Mouse (Mus musculus) splenic B cell, adult 2 months (primary cell): Measurements from ENCODE around the gene Grtp1.
"Not testable (repeated sequence)": the region's sequence is repeated elsewhere in the genome, so short reads cannot be mapped to it uniquely, and the experiment has no call there.

ENCODE experiments used
- DNase-seq: peaks from one replicate; pipeline ENCODE4 v3.0.0-alpha.2; 2011; ENCODE audit warnings: low read depth, low spot score
- H3K27me3 ChIP-seq: 2 replicates; pipeline ENCODE4 v1.6.1; 2012; ENCODE audit warnings: mild to moderate bottlenecking, low read length, moderate library complexity, mixed read lengths; ENCODE audit not compliant: control insufficient read depth, poor library complexity, insufficient read depth, severe bottlenecking
- H3K36me3 ChIP-seq: 2 replicates; pipeline ENCODE4 v1.6.1; 2012; ENCODE audit warnings: mild to moderate bottlenecking, low read length, moderate library complexity, mixed read lengths; ENCODE audit not compliant: control insufficient read depth, poor library complexity, insufficient read depth, severe bottlenecking

Gene Grtp1

GRCm38 (mm10) chr8:13141681-13142080 is 58.7 kb downstream of the Grtp1 start:
- no peak for DNase-seq
- Histone ChIP-seq H3K27me3 (no peaks in the 10 kb centered on the region), H3K36me3 (peaks cover 16% of the 10 kb centered on the region)

DNA sequence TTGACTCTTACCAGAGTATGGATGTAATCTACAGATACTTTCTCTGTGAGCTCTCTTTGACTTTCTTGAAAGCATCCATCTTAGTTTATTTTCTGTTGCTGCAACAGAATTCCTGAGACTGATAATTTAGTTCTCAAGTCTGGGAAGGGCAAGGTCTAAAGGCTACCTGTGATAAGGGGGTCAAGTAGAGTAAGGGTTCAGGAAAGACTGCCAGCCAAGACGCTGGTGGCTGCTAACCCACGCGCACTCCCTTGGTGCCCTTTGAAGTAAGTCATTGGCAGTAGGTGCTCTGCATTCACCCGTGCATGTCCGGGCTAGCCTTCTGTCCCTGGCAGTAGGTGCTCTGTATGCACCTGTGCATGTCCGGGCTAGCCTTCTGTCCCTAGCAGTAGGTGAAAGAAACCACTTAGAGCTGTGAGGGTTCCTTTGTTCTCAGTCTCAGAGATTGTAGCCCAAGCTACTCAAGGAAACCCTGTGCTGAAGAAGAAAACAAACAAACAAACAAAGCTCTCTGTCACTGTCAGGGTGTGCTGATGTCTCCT is 60.7 kb downstream of the Grtp1 start:
- Histone ChIP-seq H3K36me3 (peaks cover 17% of the 10 kb centered on the region), H3K27me3 (no peaks in the 10 kb centered on the region)
- DNase-seq = no peak

- DNase-seq = peak; percentile 79
- not testable (repeated sequence) for H3K27me3 ChIP-seq
- peaks cover 14% of the 10 kb centered on the region for H3K36me3 ChIP-seq
These were observed 68.2 kb downstream of the Grtp1 start for GRCm38 (mm10) chr8:13132220-13132619.

DNA sequence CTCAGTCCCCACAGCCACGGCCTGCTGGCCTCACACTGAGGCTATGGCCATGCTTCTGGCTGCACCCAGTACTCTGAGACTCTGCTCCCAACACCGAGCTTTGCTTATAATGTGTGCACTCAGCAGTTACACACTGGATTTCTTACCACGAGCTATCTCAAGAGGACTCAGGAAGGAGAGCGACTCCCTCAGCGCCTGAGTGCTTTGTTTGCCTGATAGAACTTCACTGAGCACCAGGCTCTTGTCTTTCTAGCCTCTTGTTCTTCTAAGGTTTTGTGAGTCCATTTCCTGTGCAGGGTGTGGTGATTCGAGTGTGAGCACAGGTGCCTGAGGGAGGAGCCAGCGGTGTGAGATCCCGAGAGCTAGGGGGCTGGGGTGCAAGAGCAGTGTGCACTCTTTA is 75.5 kb downstream of the Grtp1 start:
- Histone ChIP-seq H3K27me3 (no peaks in the 10 kb centered on the region), H3K36me3 (no peaks in the 10 kb centered on the region; the same call in 1 of the 2 replicates)
- no peak for DNase-seq

GRCm38 (mm10) chr8:13122887-13123421 is 77.5 kb downstream of the Grtp1 start:
- Histone ChIP-seq H3K36me3 (no peaks in the 10 kb centered on the region; the same call in 1 of the 2 replicates), H3K27me3 (no peaks in the 10 kb centered on the region)
- no peak for DNase-seq
